Mouse (Mus musculus) CH12F3 (cell line): ENCODE results near the gene Olfr476.
"Not testable (repeated sequence)": the region's sequence is repeated elsewhere in the genome, so short reads cannot be mapped to it uniquely, and the experiment has no call there.

Experiments used
- in situ Hi-C: fragments of 300-500 bp; cut with MboI; formaldehyde crosslinking; loops from 2 replicates; pipeline ENCODE4 v1.14.3; 2020; ENCODE audit warnings: low sequenced_read_pairs

The Olfr476 gene

GRCm38 (mm10) chr7:107964503-107964902, at the start of gene Olfr476:
TSS of gene Olfr476 (plus strand) at chr7:107964803.
- in situ Hi-C loops = no loop called here

GRCm38 (mm10) chr7:107930146-107930545, 34.5 kb upstream of the Olfr476 start, which contains the start of gene Olfr473:
TSS of gene Olfr473 (plus strand) at chr7:107930446.
- in situ Hi-C loops = no loop called here

- in situ Hi-C loops = not testable (repeated sequence)
Measured at GRCm38 (mm10) chr7:107952539-107952938, 12.1 kb upstream of the Olfr476 start.

GRCm38 (mm10) chr7:107954343-107954742, 10.3 kb upstream of the Olfr476 start, which contains the start of gene Olfr474:
TSS of gene Olfr474 (plus strand) at chr7:107954643.
- in situ Hi-C loops = no loop called here

- in situ Hi-C loops = no loop called here
Measured at GRCm38 (mm10) chr7:107986393-107986792, 21.8 kb downstream of the Olfr476 start, which contains the start of gene Olfr477. TSS of gene Olfr477 (plus strand) at chr7:107986693.

- in situ Hi-C loops = not testable (repeated sequence)
Measured at GRCm38 (mm10) chr7:108014256-108014655, 49.7 kb downstream of the Olfr476 start.
